Mouse (Mus musculus): ENCODE results near the gene Lamb2. TPM values are rescaled to one million over a fixed set of nuclear protein-coding genes. Genes with fewer than 3 reads are reported as not detected.

The Lamb2 gene
- total RNA-seq, 2 experiments from 2014 or later, result 25.1 to 34.4 TPM

DNA sequence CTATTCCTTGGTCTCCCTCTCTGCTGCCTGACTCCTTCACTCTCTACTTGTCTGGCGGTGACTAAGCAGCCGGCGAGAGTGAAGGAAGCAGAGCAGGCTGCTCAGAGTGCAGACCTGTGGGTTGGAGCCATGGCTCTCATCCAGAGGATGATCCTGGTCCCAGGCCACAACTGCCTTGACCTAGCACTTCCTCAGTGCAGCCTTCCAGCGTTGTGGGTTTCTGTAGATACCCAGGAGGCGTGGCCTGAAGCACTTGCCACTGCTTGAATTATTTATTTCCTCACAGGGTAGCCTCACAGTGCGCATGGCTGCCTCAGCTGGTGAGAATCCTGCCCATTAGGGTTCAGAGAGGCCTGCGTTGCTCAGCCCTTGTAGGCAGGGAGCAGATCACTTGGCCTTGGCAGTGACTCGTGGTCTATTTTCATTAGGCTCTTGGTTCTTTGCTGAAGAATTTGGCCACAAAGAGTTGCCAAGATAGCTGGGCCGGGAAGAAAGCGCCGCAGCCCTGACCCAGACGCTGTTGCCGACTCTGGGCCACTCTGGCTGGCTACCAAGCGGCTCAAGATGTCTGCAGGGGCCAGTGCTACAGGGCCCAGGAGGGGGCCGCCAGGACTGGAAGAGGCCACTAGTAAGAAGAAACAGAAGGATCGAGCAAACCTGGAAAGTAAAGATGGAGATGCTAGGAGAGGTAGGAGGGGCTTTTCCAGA is 12.7 kb downstream of the Lamb2 start:
- DNase-seq, result no peak

DNA sequence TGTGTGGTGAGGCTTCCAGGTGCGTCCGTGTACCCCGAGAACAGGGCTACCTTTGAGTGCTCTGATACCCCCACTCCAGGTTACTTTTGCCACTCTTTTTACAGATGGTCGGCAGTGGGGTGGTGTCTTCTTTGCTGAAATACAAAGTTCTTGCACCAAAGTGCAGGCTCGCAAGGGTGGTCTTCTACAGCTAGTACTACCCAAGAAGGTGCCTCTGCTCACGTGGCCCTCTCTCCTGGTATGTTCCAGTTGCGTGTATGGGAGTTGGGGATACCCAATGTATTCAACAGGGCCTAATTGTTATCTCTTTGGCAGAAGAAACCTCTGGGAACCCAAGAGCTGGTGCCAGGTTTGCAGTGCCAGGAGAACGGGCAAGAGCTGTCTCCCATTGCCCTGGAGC is 13.7 kb downstream of the Lamb2 start:
- no peak for DNase-seq

DNA sequence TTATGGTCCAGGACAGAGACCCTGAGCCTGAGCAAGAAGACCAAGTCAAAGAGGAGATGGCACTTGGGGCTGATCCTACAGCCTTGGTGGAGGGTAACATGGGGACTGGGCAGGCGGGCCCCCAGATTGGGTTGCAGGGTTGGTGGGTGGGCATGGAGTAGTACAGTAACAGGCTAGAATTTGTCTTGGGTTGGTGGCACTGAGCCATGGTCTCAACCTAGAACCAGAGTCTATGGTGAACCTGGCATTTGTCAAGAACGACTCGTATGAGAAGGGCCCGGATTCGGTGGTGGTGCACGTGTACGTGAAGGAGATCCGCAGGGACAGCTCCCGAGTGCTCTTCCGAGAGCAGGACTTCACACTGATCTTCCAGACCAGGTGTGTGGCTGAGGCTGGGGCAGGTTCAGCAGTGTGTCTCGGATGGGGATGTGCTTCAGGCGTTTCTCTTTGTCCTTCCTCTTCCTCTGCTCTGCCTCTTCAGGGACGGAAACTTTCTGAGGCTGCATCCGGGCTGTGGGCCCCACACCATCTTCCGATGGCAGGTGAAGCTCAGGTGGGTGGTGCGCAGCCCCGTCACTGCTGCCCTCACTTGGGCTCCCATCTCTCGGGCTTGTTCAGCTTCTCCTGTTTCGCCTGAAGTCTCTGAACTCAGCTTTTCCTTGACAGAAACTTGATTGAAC is 14.8 kb downstream of the Lamb2 start:
- no peak for DNase-seq

DNA sequence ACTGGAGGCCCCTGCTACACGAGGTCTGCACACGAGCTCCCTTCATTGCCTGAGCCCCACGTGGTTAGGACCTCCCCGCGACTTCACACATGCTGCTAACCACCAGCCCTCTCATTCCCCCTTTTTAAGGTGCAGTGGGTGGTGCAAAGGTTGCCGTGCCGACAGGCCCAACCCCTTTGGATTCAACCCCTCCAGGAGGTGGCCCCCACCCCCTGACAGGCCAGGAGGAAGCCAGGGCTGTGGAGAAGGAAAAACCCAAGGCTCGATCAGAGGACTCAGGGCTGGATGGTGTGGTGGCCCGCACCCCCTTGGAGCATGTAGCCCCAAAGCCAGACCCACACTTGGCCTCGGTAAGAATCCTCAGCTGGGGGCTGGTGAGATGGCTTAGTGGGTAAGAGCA is 15.4 kb downstream of the Lamb2 start:
- DNase-seq, result no peak

DNA sequence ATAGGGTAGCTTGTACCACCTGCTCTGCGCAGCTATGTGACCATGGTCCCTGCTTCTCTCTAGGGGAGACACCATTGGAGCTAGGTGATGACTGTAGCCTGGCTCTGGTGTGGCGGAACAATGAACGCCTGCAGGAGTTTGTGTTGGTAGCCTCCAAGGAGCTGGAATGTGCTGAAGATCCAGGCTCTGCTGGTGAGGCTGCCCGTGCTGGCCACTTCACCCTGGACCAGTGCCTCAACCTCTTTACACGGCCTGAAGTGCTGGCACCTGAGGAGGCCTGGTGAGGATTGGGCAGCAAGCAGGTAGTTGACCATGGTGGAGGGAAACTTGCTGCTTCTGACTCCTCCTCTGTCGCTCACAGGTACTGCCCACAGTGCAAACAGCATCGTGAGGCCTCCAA is 19.7 kb downstream of the Lamb2 start:
- DNase-seq, result no peak

DNA sequence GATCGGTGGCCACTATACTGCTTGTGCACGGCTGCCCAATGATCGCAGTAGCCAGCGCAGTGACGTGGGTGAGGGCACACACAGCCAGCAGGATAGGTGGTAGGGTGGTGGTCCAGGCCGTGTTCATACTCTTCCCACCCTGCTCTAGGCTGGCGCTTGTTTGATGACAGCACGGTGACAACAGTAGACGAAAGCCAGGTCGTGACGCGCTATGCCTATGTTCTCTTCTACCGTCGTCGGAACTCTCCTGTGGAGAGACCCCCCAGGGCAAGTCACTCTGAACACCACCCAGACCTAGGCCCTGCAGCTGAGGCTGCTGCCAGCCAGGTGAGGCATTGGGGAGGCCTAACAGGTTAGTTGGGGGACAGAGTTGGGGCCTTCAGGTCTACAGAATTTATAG is 20.4 kb downstream of the Lamb2 start:
- no peak for DNase-seq

DNA sequence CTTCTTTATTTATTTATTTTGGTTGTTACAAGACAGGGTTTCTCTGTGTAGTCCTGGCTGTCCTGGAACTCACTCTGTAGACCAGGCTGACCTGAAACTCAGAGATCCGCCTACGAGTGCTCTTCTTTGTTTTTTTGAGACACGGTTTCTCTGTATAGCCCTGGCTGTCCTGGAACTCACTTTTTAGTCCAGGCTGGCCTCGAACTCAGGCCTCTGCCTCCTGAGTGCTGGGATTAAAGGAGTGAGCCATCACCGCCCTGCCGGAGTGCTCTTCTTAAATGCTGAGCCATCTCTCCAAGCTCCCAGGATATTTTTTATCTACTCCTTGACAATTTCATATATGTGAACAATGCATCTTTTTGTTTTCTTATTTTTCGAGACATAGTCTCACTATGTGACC is 27.4 kb downstream of the Lamb2 start:
- DNase-seq, result no peak

DNA sequence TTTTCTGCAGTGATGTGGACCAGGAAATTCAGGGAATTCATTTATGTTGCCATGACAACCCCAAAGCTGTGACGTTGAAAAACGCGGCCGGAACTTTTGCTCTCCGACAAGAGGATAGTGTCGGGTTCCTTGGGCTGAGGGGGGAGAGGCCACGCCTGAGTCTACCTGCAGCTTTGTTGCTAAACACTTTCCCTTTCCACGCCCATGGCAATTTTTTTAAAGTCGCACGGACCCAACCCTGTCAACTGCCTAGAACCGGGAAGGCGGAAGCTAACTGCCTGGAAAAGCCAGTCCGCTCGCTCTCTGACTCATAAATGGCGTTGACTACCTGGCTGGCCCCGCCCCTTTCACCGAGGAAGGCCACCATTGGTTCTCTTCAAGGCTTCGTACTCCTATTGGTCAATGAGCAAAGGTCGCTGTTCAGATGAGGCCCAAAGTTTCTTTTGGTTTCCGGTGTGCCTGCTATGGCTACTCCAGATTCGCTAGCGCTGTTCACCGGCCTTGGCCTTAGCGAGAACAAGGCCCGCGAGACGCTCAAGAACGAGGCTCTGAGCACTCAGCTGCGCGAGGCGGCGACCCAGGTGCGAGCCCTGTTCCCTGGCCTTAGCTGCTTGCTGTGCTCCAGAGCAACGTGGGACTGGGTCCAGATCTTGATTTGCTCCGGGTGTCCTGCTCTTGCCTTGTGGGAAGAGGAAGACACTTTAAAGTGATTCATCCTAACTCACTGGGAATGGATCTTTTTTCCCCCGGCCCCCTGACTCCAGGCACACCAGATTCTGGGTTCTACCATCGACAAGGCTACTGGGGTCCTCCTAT is 28.3 kb downstream of the Lamb2 start, which contains the start of gene Qars:
Gene Qars, plus strand, starts transcription at position 88 of the 816 bp plus-strand sequence.
- DNase-seq, result peak; percentile 89 to 91

DNA sequence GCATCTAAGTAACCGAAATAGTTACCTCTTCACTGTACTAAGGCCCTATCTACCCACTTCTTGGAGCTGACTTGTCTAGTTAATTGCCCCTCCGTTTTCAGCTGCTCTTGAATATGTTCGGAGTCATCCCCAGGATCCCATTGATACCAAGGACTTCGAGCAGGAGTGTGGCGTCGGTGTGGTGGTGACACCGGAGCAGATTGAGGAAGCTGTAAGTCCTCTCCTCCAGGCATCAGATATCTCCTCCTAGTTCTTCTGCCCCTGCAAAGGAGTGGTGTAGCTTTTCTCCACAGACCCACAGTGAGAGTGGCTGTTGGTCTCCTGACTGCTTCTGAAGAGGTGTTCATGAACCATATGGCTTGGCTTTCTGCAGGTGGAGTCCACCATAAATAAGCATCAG is 29.2 kb downstream of the Lamb2 start:
- no peak for DNase-seq

DNA sequence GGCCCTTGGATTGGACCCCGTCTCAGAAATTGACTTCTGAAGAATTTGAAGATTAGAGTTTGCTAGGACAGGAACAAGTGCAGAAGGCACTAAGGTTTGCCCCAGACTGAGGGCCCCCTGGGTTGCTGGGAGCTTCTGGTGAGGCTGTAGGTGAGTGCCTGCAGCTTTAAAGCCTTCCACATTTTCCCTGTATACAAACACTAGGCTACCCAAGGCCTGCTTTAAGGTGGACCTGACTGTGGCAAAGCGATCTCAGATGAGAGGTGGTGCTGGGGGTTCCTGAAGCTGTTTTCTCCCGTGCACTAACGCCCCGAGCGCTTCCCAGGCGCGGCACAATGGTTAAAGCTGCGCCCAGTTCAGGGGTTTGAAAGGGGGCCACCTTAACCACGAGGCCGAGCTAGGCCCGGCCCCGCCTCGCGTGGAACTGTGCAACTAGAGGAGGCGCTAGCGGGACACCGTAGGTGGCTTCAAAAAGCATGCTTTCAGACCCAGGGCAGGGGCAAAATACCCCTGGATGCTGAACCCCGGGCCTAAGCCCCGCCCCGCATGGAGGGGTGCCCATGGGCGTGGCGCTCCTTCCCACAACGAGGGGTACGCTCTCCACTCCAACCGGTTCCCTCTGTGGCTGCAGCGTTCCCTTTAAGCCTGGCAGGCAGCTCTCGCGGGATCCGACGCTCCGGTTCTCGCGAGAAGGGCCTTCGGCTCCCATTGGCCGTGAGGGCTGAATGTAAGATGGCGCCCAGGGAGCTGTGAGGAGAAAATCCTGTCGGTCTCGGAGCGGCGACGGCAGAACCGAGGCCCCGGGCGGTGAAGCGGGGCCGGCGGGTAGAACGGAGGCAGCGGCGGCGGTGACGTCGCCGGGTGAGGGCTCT is 37.1 kb downstream of the Lamb2 start, which contains the start of gene Qrich1:
Gene Qrich1, plus strand, starts transcription at position 427 of the 872 bp plus-strand sequence.
- peak; percentile 96 to 97 for DNase-seq

DNA sequence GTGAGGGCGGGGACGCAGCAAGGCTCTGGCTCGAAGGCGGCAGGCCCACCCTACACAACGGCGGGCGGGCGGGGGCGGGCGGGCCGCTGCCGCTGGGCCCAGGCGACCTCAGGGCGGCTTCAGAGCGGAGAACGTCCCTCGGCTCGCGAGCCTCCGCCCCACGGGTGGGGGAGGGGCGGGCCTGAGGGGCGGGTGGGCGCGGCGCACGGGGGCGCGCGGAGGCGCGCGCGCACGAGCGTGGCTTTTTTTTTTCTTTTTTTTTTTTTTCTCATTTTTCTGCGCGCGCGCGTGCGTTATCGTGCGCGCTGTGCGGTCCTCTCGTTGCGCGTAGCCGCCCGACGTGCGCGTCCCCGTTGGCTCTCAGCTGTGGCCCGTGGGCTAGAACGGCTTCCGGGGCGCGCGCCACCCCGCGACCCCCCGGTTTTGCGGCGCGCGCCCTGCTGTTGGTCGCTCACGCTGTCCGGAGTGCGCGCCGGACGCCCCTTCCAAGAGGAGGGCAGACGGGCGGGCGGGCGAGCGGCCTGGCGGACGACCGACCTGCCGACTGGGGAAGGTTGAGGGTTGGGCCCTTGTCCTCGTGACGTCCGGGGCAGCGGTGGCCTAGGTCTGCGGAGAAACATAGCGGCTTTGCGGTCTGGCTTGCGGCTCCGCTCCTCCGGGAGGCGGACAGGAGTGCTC is 37.9 kb downstream of the Lamb2 start:
- DNase-seq, result peak; percentile 82 to 83

DNA sequence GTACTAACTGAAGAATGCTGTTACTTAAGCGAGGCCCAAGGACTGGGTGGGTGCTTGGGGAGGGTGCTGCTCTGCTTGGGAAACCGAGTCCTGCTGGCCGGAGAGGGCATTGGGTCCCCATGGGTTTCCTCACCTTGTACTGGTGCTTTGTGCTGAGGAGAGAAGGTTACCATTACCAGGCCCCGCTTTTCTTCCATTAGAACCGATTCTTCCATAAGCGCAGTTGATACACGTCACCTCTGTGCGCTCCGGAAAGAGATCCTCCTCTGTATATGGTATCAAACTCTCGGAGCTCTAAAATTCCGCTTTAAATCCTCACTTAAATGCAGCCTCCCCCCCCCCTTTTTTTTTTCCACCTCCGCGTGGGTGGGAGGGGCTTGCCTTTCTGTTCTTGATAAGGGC is 38.4 kb downstream of the Lamb2 start:
- no peak for DNase-seq

DNA sequence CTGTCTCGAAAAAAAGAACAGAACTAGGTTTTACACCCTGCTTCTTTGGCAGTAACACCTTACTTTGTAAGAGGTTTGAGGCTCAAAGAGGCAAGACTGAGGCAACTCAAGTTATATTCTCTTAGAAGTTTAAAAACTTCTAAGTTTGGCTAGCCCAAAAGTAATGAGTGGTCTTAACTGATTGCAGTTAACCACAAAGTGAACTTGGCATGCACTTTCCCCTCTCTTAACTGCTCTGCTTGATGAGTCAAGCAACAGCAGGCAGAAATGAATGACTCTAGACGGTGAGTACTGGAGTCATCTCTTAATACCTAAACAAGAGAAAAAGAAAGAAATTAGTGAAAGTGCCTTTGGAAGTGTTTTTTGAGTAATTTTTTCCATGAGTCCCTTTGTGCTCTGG is 42.1 kb downstream of the Lamb2 start:
- DNase-seq, result no peak

DNA sequence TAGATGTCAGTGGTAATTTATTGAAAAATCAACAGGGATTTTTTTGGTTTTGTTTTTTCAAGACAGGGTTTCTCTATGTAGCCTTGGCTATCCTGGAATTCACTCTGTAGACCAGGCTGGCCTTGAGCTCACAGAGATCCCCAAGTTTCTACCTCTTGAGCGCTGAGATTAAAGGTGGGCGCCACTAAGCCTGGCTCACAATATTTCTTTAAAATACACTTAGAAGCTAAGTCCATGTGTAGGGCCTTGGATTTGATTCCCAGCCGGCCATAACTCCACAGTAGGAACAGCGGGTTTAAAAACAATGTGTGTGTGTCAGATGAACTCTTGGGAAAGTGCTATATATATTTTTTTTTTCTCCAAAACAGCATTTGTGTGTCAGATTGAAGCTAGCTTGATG is 43.8 kb downstream of the Lamb2 start:
- DNase-seq, result no peak

DNA sequence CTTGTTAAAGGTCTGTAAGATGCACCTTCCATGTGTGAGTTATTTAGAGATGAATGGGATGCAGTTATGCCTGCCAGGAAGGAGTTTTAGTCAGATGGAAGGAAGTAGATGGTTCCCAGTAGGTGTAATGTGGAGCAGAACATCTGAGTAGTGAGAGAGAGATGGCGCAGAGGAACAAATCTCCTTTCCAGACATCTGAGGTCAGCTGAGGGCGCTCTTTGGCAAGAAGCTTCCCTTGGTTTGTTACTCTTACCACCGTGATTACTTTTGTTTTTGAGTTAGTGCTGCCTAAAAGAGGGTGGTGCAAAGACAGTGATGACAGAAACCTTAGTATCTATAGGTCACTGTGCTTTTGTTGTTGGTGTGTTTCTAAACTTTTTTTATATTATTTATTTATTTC is 45.9 kb downstream of the Lamb2 start:
- DNase-seq, result no peak

DNA sequence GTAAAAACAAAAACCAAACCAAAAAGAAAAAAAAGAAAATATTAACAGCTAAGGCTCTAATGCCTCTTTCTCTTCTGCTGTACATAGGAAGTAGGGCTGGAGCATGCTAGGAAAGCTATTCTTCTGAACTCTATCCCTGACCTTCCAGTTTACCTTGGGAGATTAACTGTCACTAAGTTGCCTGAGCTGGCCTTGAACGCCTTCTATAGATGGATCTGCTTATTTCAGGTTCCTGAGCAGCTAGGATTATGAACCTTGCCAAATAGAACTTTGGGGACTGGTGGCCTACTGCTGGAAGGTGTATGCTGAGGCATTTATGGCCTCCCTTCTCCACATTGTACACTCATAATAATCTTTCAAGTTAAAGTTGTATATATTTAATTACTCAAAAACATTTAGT is 51.4 kb downstream of the Lamb2 start:
- DNase-seq, result no peak

DNA sequence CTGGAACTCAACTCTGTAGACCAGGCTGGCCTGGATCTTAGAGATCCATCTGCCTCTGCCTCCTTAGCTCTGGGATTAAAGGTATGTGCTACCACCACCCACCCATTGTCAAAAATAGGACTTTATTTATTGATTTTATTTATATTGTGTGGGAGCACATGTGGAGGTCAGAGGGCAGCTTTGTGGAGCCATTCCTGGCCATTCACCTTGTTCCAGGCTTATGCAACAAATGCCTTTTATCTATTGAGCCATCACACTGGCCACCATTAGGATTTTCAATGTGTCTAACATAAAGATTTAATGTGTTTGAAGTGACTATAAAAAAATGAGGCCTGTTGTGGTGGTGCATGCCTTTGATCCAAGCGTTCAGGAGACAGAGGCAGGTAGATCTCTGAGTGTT is 52.0 kb downstream of the Lamb2 start:
- no peak for DNase-seq

Data from layer of hippocampus, postnatal 36 days (tissue).